Mouse (Mus musculus): ENCODE data around the gene Grik5. TPM values are rescaled to one million over a fixed set of nuclear protein-coding genes. Genes with fewer than 3 reads are reported as not detected.
A peak's percentile ranks its signal among the peaks of the same experiment; 100 is the strongest.

Grik5 gene
- polyA plus RNA-seq, 2 experiments = 11.8 to 84.9 TPM

DNA sequence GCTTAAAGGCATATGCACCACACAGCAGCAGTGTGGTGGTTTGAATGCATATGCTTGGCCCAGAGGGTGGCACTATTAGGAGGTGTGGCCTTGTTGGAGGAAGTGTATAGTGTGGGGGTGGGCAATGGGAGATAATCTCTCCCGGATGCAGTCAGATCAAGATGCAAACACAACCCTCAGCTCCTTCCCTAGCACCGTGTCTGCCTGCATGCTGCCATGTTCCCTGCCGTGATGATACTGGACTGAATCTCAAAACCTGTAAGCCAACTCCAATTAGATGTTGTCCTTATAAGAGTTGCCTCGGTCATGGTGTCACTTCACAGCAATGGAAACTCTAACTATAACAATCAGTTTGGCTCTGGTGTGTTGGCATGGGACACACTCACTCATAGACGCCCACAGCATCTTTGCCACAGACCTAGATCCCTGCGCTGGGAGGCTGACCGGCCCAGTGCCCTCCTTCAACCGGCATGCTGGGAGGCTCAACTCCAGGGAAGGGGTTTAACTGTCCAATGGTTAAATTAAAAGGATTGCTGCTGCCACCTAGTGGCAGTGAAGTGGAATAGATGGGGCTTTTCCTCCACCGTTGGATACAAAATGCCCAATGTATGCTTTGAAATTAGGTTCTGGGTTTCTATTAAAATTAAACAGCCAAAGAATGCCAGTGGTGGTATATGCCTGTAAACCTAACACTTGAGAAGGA is 97.1 kb downstream of the Grik5 start:
- Histone ChIP-seq H3K9ac (ENCODE audit: low read depth, low read length, severe bottlenecking) (no peak overlapping the region), H3K36me3 (ENCODE audit: control insufficient read depth, insufficient read depth, low read length) (no peaks in the 10 kb centered on the region; the same call in 1 of the 2 replicates), H3K4me3 (replicated peaks; ENCODE audit: low read length) (no peak overlapping the region), H3K9me3 (ENCODE audit: control insufficient read depth, low read length) (no peaks in the 10 kb centered on the region), H3K27ac (replicated peaks; ENCODE audit: low read depth, low read length) (no peak overlapping the region), H3K27me3 (ENCODE audit: control insufficient read depth, insufficient read depth, low read length) (no peaks in the 10 kb centered on the region), H3K4me2 (replicated peaks; ENCODE audit: low read depth, low read length, severe bottlenecking) (no peak overlapping the region), H3K4me1 (ENCODE audit: control insufficient read depth, insufficient read depth, low read length) (no peaks in the 10 kb centered on the region)
- 30% methylated on average over 9 of the region's 9 CpGs for WGBS
- TF ChIP-seq POLR2A (IDR thresholded peaks at IDR 0.05; ENCODE audit: borderline replicate concordance, extremely low read depth, insufficient read depth, insufficient read length) = no peak
- DNase-seq (ENCODE audit: low spot score) = peak; percentile 47
- ATAC-seq (ENCODE audit: low FRiP score, low read depth) = no peak

DNA sequence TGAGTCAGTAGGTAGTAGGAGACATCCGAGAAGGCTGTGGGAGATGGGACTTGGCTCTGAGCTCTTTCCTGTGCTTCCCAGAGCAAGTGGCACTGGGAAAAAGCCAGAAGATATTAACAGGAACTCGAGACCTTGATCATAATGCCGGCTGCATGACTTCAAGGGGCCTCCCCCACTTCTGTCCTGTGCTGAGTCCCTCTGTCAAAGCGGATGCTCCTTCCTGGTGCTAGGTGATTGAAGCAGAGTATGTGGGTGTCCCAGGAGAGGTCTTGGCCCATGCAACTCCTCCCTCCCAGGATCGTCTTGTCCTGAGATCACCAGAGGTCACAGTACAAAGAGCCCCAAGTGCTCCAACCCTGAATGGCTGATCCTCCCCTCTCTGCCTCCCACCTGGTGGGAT is 98.2 kb downstream of the Grik5 start:
- WGBS = 64% methylated on average over 5 of the region's 5 CpGs
- TF ChIP-seq POLR2A (IDR thresholded peaks at IDR 0.05; ENCODE audit: borderline replicate concordance, extremely low read depth, insufficient read depth, insufficient read length) = no peak
- no peak for ATAC-seq (ENCODE audit: low FRiP score, low read depth)

DNA sequence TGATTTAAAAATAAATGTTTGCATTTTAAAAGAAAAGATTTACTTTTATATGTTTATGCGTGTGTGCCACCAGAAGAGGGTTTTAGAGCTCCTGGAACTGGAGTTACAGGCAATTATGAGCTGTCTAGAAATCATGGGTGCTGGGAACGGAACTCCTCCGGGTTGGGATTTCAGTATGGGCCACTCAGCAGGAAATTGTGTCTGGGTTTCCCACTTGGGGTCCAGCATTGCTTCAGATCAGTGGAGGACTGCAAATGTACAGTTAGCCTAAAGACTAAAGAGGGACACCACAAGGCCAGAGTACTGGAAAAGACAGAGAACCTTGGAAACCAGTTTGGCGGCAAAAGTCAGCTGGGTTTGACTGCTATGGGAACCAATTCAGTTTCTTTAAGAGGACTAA is 98.9 kb downstream of the Grik5 start:
- Histone ChIP-seq H3K27ac (replicated peaks; ENCODE audit: low read depth, low read length) (no peak overlapping the region), H3K27me3 (ENCODE audit: control insufficient read depth, insufficient read depth, low read length) (no peaks in the 10 kb centered on the region), H3K9ac (ENCODE audit: low read depth, low read length, severe bottlenecking) (no peak overlapping the region), H3K4me2 (replicated peaks; ENCODE audit: low read depth, low read length, severe bottlenecking) (no peak overlapping the region), H3K4me3 (replicated peaks; ENCODE audit: low read length) (no peak overlapping the region), H3K9me3 (ENCODE audit: control insufficient read depth, low read length) (no peaks in the 10 kb centered on the region), H3K4me1 (ENCODE audit: control insufficient read depth, insufficient read depth, low read length) (no peaks in the 10 kb centered on the region), H3K36me3 (ENCODE audit: control insufficient read depth, insufficient read depth, low read length) (peaks cover 6% of the 10 kb centered on the region; the same call in 1 of the 2 replicates)
- no peak for DNase-seq (ENCODE audit: low spot score)
- 85% methylated on average over 4 of the region's 4 CpGs for WGBS
- no peak for TF ChIP-seq POLR2A (IDR thresholded peaks at IDR 0.05; ENCODE audit: borderline replicate concordance, extremely low read depth, insufficient read depth, insufficient read length)
- no peak for ATAC-seq (ENCODE audit: low FRiP score, low read depth)

More for the DNA sequence above, 98.2 kb downstream of the Grik5 start:
- Histone ChIP-seq H3K9ac (ENCODE audit: low read depth, low read length, severe bottlenecking) (no peak overlapping the region), H3K9me3 (ENCODE audit: control insufficient read depth, low read length) (no peaks in the 10 kb centered on the region), H3K4me3 (replicated peaks; ENCODE audit: low read length) (no peak overlapping the region), H3K4me1 (ENCODE audit: control insufficient read depth, insufficient read depth, low read length) (no peaks in the 10 kb centered on the region), H3K27me3 (ENCODE audit: control insufficient read depth, insufficient read depth, low read length) (no peaks in the 10 kb centered on the region), H3K4me2 (replicated peaks; ENCODE audit: low read depth, low read length, severe bottlenecking) (no peak overlapping the region), H3K27ac (replicated peaks; ENCODE audit: low read depth, low read length) (no peak overlapping the region), H3K36me3 (ENCODE audit: control insufficient read depth, insufficient read depth, low read length) (peaks cover 6% of the 10 kb centered on the region; the same call in 1 of the 2 replicates)
- no peak for DNase-seq (ENCODE audit: low spot score)

DNA sequence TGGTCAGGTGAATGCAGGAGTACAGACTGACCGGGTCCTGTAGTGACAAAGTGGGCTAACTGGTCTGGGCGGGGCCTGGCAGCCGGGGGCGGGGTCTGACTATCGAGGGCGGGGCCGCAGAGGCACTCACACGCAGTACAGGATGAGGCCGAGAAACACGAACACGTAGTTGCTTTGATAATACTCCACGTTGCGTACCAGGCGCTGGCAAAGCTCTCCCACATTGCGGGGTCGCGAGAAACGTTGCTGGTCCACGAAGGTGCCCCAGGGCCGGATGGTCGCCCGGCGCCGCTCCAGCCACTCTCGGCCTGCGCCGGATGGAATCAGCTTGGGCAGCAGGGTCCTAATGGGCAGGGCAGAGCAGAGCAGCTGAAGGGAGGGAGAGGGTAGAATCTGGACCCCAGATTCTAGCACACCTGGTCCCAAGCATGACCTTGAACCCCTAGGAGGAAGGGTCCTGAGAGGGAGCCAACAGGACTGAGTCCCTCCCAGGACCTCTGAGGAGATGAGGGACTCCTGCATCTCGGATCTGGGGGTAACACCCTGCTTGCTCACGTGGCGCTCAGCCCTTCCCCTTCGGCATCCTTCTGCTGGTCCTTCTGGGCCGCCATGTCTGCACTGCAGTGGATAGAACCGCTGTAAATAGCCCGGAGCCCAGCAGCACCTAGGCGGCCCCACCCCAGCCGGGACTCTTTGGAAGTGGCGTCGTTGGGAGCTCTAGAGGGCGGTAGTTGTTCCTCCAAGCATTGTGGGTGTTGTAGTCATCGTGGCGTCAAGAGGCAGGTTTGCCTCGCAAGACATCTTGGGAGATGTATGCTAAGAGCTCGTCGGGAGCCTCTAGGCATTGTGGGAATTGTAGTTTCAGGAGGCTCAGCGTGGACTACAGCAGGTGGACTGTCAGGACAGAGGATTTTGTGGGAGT is 99.9 kb downstream of the Grik5 start, which contains the start of gene Rabac1:
Gene Rabac1 (minus strand): TSS at position 783 of the 922 bp plus-strand sequence.
- H3K27me3 ChIP-seq (ENCODE audit: control insufficient read depth, insufficient read depth, low read length) = no peaks in the 10 kb centered on the region
- H3K9me3 ChIP-seq (ENCODE audit: control insufficient read depth, low read length) = no peaks in the 10 kb centered on the region
- ATAC-seq (ENCODE audit: low FRiP score, low read depth) (peak; percentile 94), DNase-seq (ENCODE audit: low spot score) (peak; percentile 94)
- peak; percentile 80; the same call in 1 of the 2 replicates for TF ChIP-seq POLR2A (IDR thresholded peaks at IDR 0.05; ENCODE audit: borderline replicate concordance, extremely low read depth, insufficient read depth, insufficient read length)
- WGBS = under 1% methylated on average over 45 of the region's 45 CpGs
- peak within 1 kb of the TSS; percentile 63 for H3K27ac ChIP-seq (replicated peaks; ENCODE audit: low read depth, low read length)
- H3K36me3 ChIP-seq (ENCODE audit: control insufficient read depth, insufficient read depth, low read length) = peaks cover 6% of the 10 kb centered on the region; the same call in 1 of the 2 replicates
- H3K4me3 ChIP-seq (replicated peaks; ENCODE audit: low read length) = peak within 1 kb of the TSS; percentile 61
- H3K9ac ChIP-seq (ENCODE audit: low read depth, low read length, severe bottlenecking) = peak within 1 kb of the TSS; percentile 63
- no peaks in the 10 kb centered on the region for H3K4me1 ChIP-seq (ENCODE audit: control insufficient read depth, insufficient read depth, low read length)
- H3K4me2 ChIP-seq (replicated peaks; ENCODE audit: low read depth, low read length, severe bottlenecking) = peak within 1 kb of the TSS; percentile 74
